Mouse (Mus musculus) naive thymus-derived CD4-positive, alpha-beta T cell, adult 5 months (primary cell): ENCODE results near the gene Gm16368. TPM values are rescaled to one million over a fixed set of nuclear protein-coding genes. Genes with fewer than 3 reads are reported as not detected.

Experiments used
- polyA plus RNA-seq: library from polyadenylated mRNA; unstranded; fragments of 100-300 nt; shearing (Covaris generic); gene quantifications from one replicate; pipeline ENCODE4 v1.2.1, GENCODE M21; 2017

Gm16368 gene
- polyA plus RNA-seq: not detected

GRCm38 (mm10) chr12:88083397-88083796 is at the start of gene Gm16368:
Gene Gm16368, plus strand, starts transcription at chr12:88083697.

Other genes with a start within 250 kb of the Gm16368 start
- gene Gm2001, start 241.4 kb upstream of the Gm16368 start, polyA plus RNA-seq: not detected
- gene Gm2016, start 209.6 kb upstream of the Gm16368 start, polyA plus RNA-seq: not detected
- gene Gm2022, start 188.3 kb upstream of the Gm16368 start, polyA plus RNA-seq: not detected
- gene Gm2035, start 163.8 kb upstream of the Gm16368 start, polyA plus RNA-seq: not detected
- not detected for gene Gm2042, start 129.6 kb upstream of the Gm16368 start, polyA plus RNA-seq
- gene Gm2075, start 71.8 kb upstream of the Gm16368 start, polyA plus RNA-seq: not detected
- not detected for gene Gm6803, start 64.9 kb upstream of the Gm16368 start, polyA plus RNA-seq
- not detected for gene Gm2056, start 56.7 kb upstream of the Gm16368 start, polyA plus RNA-seq
- not detected for gene Gm10436, start 98.4 kb downstream of the Gm16368 start, polyA plus RNA-seq
- not detected for gene Gm8332, start 166.4 kb downstream of the Gm16368 start, polyA plus RNA-seq
- gene Gm5662, start 190.8 kb downstream of the Gm16368 start, polyA plus RNA-seq: 0.20 TPM
- not detected for gene Gm5039, start 240.3 kb downstream of the Gm16368 start, polyA plus RNA-seq